Mouse (Mus musculus) liver, postnatal 0 days (tissue): ENCODE data around the gene Pigq. TPM values are rescaled to one million over a fixed set of nuclear protein-coding genes. Genes with fewer than 3 reads are reported as not detected.
A peak's percentile ranks its signal among the peaks of the same experiment; 100 is the strongest.

Experiments used
- ATAC-seq: fragments of 200-750 bp; cut with Nextera tagmentation; 2 replicates; pipeline ENCODE4 v1.8.0; 2017; ENCODE audit warnings: mild to moderate bottlenecking, moderate library complexity
- DNase-seq: peaks from one replicate; pipeline ENCODE4 v3.0.0-alpha.2; 2016
- H3K27ac ChIP-seq: fragments of 300-500 bp; sonication (generic); 2 replicates; pipeline ENCODE4 v1.5.1; 2014; ENCODE audit warnings: antibody characterized with exemption, moderate library complexity, mild to moderate bottlenecking, low read depth
- H3K27me3 ChIP-seq: fragments of 300-500 bp; sonication (generic); 2 replicates; pipeline ENCODE4 v1.6.1; 2014; ENCODE audit warnings: low read length, control low read depth, mixed read lengths; ENCODE audit not compliant: insufficient read depth
- H3K36me3 ChIP-seq: fragments of 300-500 bp; sonication (generic); replicated peaks from 2 replicates; pipeline ENCODE4 v1.6.1; 2014; ENCODE audit warnings: mild to moderate bottlenecking, control low read depth, low read length, moderate library complexity, mixed read lengths; ENCODE audit not compliant: insufficient read depth
- H3K4me1 ChIP-seq: fragments of 300-500 bp; sonication (generic); 2 replicates; pipeline ENCODE4 v1.6.1; 2014; ENCODE audit warnings: antibody characterized with exemption, mild to moderate bottlenecking, control low read depth; ENCODE audit not compliant: insufficient read depth
- H3K4me2 ChIP-seq: fragments of 300-500 bp; sonication (generic); 2 replicates; pipeline ENCODE4 v1.6.1; 2014; ENCODE audit warnings: low read depth, mild to moderate bottlenecking, low read length, moderate library complexity, mixed read lengths
- H3K4me3 ChIP-seq: fragments of 300-500 bp; sonication (generic); 2 replicates; pipeline ENCODE4 v1.5.1; 2014; ENCODE audit warnings: low read depth, low read length
- H3K9ac ChIP-seq: fragments of 300-500 bp; sonication (generic); replicated peaks from 2 replicates; pipeline ENCODE4 v1.6.1; 2014; ENCODE audit warnings: mild to moderate bottlenecking, moderate library complexity
- H3K9me3 ChIP-seq: fragments of 300-500 bp; sonication (generic); 2 replicates; pipeline ENCODE4 v1.6.1; 2016; ENCODE audit warnings: mild to moderate bottlenecking, control low read depth, low read length, mixed read lengths
- CTCF ChIP-seq: sonication (generic); IDR thresholded peaks from 2 replicates; pipeline ENCODE4 v1.5.1; 2016; ENCODE audit warnings: antibody characterized with exemption, low read depth
- EP300 ChIP-seq: IDR thresholded peaks from 2 replicates; pipeline ENCODE4 v1.6.1; 2016; ENCODE audit warnings: antibody characterized with exemption, low read depth, mild to moderate bottlenecking
- WGBS: fragments of 180-500 bp; shearing (Covaris S2); extraction: QIAGEN DNeasy Blood & Tissue Kit; methylation state at CpG from one replicate; pipeline ENCODE4 v1.1.7; 2014; ENCODE audit not compliant: insufficient replicate concordance; 5-methylcytosine and 5-hydroxymethylcytosine counted together
- polyA plus RNA-seq: library from polyadenylated mRNA; unstranded; fragments of >200 nt; fragmentation: Nextera tagmentation; extraction: Ambion mirVana; gene quantifications from 2 replicates; pipeline ENCODE4 v1.2.1, GENCODE M21; 2015

Gene Pigq
- polyA plus RNA-seq, 1 experiment from 2014 or later, result 58.7 TPM

DNA sequence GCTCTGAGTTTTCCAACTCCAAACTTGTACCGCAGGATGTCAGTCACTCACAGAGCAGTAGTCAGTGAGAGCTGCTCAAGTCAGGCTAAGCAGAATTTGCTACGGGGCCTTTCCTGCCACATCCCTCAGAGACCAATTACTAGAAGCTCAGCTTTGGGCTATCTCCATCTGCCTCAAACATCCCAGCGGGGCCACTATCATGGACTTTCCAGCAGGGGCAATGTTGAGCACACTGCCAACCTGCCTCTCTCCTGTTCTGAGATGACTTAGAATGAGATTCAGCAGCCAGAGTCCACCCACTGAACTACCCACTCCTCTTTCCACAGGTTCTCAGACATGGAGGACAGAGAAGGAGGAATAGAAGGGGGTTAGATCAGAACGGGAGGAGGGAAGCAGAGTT is 59.1 kb downstream of the Pigq start:
- DNase-seq (no peak), ATAC-seq (no peak)
- H3K36me3 ChIP-seq, result peaks cover 26% of the 10 kb centered on the region

DNA sequence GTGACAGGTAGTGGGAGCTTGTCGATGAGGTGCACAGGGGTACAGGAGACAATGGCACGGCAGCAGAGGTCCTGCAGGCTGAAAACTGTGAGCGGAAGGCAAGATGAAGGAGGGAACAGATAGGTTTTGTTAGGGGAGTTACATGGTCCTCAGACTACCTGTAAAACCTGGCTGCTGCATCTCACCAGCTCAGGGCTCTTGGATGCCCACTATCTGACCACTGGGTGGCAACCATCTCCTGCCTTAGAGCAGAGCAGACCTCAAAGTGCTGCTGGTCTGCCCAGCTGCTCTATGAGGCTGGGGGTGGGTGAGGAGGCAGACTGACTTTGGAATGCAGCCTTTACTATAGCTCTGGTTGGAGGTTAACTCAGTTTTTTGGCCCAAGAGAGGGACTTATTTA is 60.9 kb downstream of the Pigq start:
- Histone ChIP-seq H3K4me2 (no peak overlapping the region), H3K4me1 (peaks cover 17% of the 10 kb centered on the region), H3K36me3 (peaks cover 24% of the 10 kb centered on the region), H3K27me3 (no peaks in the 10 kb centered on the region), H3K9me3 (no peaks in the 10 kb centered on the region), H3K9ac (no peak overlapping the region), H3K4me3 (no peak overlapping the region), H3K27ac (no peak overlapping the region)
- 89% methylated on average over 3 of the region's 3 CpGs for WGBS
- ATAC-seq (no peak), DNase-seq (no peak)
- TF ChIP-seq EP300, result no peak
- TF ChIP-seq CTCF, result peak; percentile 23

More for the DNA sequence above, 59.1 kb downstream of the Pigq start:
- no peak overlapping the region for H3K4me2 ChIP-seq
- H3K4me1 ChIP-seq, result peaks cover 10% of the 10 kb centered on the region
- 66% methylated on average over 4 of the region's 4 CpGs for WGBS
- TF ChIP-seq EP300, result no peak
- TF ChIP-seq CTCF, result peak; percentile 70
- no peak overlapping the region for H3K9ac ChIP-seq
- no peaks in the 10 kb centered on the region for H3K27me3 ChIP-seq
- H3K27ac ChIP-seq, result no peak overlapping the region
- no peaks in the 10 kb centered on the region for H3K9me3 ChIP-seq
- no peak overlapping the region for H3K4me3 ChIP-seq

- H3K27ac ChIP-seq, result no peak overlapping the region
- H3K36me3 ChIP-seq, result peaks cover 30% of the 10 kb centered on the region
- H3K9ac ChIP-seq, result no peak overlapping the region
- DNase-seq (no peak), ATAC-seq (no peak)
- no peaks in the 10 kb centered on the region for H3K9me3 ChIP-seq
- no peak overlapping the region for H3K4me2 ChIP-seq
- H3K27me3 ChIP-seq, result no peaks in the 10 kb centered on the region
- no peak overlapping the region for H3K4me3 ChIP-seq
- TF ChIP-seq CTCF, result no peak
- no peak for TF ChIP-seq EP300
- H3K4me1 ChIP-seq, result peaks cover 17% of the 10 kb centered on the region
- 87% methylated on average over 8 of the region's 8 CpGs for WGBS
Observed at GRCm38 (mm10) chr17:25883268-25883667, 61.5 kb downstream of the Pigq start.

- DNase-seq, result no peak
- H3K4me1 ChIP-seq, result peaks cover 17% of the 10 kb centered on the region
- WGBS, result 53% methylated on average over 5 of the region's 5 CpGs
- H3K27ac ChIP-seq, result no peak overlapping the region
- no peak overlapping the region for H3K4me3 ChIP-seq
- ATAC-seq, result peak; percentile 9; the same call in 1 of the 2 replicates
- no peaks in the 10 kb centered on the region for H3K27me3 ChIP-seq
- TF ChIP-seq EP300 (no peak), CTCF (peak; percentile 31; the same call in 1 of the 2 replicates)
- no peak overlapping the region for H3K9ac ChIP-seq
- H3K9me3 ChIP-seq, result no peaks in the 10 kb centered on the region
- no peak overlapping the region for H3K4me2 ChIP-seq
- H3K36me3 ChIP-seq, result peaks cover 23% of the 10 kb centered on the region
Observed at GRCm38 (mm10) chr17:25882306-25882705, 62.4 kb downstream of the Pigq start.

DNA sequence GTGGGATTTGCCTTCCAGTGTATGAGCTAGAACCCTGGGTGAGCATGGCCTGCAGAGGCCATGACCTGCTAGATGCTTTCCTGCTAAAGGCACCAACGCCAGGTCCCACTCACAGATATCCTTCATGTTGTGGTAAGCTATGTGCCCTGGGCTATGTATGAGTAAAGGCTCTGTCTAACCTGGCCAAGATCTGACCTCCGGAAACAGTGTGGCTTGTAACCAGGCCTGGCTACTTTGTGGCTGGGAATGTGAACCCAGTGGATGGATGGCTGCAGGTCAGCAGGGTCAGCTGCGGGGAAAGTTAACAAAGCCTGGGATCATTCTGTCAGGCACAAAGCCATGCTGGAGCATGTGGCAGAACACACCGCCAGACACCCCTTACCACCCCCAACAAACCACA is 63.0 kb downstream of the Pigq start:
- H3K27ac ChIP-seq, result no peak overlapping the region
- peaks cover 23% of the 10 kb centered on the region for H3K36me3 ChIP-seq
- WGBS, result 66% methylated on average over 4 of the region's 4 CpGs

GRCm38 (mm10) chr17:25880913-25881641 is 63.7 kb downstream of the Pigq start:
- H3K4me1 ChIP-seq, result peaks cover 24% of the 10 kb centered on the region
- H3K4me3 ChIP-seq, result no peak overlapping the region
- ATAC-seq (0 out of 2 replicates have a peak, but pooled peaks have one; percentile 19), DNase-seq (no peak)
- peaks cover 23% of the 10 kb centered on the region for H3K36me3 ChIP-seq
- no peaks in the 10 kb centered on the region for H3K9me3 ChIP-seq
- H3K4me2 ChIP-seq, result no peak overlapping the region
- H3K27me3 ChIP-seq, result no peaks in the 10 kb centered on the region
- WGBS, result 42% methylated on average over 5 of the region's 5 CpGs
- no peak for TF ChIP-seq EP300
- TF ChIP-seq CTCF, result no peak
- no peak overlapping the region for H3K9ac ChIP-seq
- H3K27ac ChIP-seq, result peak overlapping the region; percentile 7; the same call in 1 of the 2 replicates

More for the DNA sequence above, 63.0 kb downstream of the Pigq start:
- no peak overlapping the region for H3K4me2 ChIP-seq
- no peaks in the 10 kb centered on the region for H3K27me3 ChIP-seq
- H3K4me3 ChIP-seq, result no peak overlapping the region
- H3K9me3 ChIP-seq, result no peaks in the 10 kb centered on the region
- peaks cover 21% of the 10 kb centered on the region for H3K4me1 ChIP-seq
- no peak overlapping the region for H3K9ac ChIP-seq
- DNase-seq (no peak), ATAC-seq (no peak)
- TF ChIP-seq CTCF, result no peak
- TF ChIP-seq EP300, result no peak
